Mouse (Mus musculus) adrenal gland, postnatal 36 days (tissue): ENCODE measurements around the gene Parp11. TPM values are rescaled to one million over a fixed set of nuclear protein-coding genes. Genes with fewer than 3 reads are reported as not detected.

Experiments
- DNase-seq, 2 experiments: peaks; one replicate each; pipeline ENCODE4 v3.0.0; 2021; ENCODE audit warnings: mixed read lengths in 1 of 2
- total RNA-seq, 2 experiments: library from RNA; stranded (reverse); gene quantifications; 2 replicates each; pipeline ENCODE4 v1.2.3; 2021

Parp11 gene
- total RNA-seq, 2 experiments from 2014 or later: 18.6 to 18.7 TPM

DNA sequence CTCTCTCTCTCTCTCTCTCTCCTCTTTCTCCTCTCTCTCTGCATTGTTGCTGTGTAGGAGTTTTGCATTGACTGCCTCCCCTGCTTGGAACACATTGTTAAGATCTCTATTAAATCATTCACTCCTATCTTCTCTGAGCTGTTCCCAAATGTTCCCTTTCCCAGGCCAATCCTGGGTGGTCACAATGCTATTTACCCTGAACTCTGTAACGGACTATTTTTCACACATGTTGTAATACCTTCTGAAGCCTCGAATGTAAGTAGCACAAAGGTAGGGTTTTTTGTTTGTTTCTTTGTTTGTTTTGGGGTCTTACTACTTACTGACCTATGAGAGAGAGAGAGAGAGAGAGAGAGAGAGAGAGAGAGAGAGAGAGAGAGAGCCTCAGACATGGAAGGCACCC is 2.2 kb downstream of the Parp11 start:
- no peak for DNase-seq

DNA sequence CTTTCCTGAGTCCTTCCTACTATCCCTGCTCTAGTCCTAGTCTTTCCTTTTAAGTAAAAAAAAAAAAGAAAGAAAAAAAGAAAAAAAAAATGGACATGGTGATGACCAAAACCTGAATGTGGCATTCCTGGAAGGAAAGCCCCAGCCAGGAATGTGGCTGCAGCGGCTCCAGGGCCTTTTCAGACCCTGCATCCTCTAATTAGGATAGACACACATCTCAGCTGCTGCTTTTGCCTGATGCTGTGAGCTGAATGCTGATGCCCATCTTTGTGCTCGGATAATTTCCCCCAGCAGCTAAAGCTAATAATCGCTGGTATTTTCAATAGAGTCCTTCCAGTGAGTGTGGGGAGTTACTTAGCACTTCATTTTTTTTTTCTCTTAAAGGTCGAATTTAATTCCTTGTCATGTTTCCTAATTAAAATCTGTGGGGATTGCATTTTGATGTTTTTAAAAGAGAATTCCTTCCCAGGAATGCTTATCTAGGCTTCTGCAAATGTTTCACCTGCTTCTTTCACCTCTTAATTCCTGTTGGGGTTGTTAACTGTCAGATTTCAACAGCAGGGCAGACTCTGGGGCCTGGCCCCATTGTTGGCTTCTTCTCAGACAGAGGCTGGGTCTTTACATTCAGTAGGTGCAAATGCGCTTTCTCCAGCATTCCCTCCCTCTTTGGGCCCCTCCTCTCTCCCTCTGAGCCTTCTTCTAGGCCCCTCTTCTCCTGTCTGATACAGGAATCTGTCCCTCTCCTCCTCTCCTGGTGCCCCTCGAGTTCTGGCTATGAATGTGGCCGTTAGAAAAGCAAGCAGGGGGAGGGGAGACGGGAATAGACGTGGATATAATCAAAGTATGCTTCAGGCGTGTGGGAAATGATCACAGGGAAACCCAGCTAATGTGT is 3.1 kb downstream of the Parp11 start:
- no peak for DNase-seq

DNA sequence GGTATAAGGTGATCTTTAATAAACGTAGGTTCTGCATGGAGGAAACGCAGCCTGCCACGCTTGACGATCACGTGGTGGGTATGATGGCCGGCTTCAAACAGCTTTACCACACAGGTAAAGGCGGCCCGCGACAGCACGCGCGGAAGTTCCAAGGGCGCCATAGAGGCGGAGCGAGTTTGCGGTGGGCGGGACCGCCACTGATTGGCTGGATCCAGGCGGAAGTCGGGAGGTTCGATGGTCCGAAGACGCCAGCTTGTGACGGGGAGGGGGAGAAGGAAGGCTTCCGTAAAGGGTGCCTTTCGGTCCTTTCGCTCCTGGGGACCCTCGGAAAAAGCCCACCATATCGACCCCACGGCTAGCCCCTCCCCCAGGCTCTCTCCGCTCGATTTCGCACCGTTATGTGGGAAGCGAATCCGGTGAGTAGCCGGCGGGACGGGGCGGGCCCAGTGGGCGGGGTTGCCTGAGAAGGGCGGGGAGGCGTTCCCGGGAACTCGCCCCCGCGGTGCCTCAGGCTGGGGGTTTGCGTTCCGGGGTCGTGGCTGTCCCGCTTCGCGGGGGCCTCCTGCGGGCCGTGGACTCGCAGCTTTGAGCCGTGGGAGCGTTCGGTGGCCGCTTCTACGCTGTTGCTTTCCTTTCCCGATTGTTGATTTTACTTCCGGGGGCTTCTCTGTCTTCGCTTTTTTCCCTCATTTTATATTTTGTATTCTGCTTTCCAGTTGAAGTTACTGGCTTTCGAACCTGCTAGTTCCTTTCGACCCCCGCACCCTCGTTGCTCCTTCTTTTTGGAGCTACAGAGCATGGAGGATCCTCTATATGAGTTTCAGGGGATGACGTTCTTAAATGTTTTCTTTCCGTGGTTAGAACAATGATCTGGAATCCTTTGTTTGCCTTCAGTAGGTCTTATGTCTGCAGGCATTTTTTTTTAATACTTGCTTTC is 7.0 kb downstream of the Parp11 start:
- peak; percentile 95 to 96 for DNase-seq

DNA sequence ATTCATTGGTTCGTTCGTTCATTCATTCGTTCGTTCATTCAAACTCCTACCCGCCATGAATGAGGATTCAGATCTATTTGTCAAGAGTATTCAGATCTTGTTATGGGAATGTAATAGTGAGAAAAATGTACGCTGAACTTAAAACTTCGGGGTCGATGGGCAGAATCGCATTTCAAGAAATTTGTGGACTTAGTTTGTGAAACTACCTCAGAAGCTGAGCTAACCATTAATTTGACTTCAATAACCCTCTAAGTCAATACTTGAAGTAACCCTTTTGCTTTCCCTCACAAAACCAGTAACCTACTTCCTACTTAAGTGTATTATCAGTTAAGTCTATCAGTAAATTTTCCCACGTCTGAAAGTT is 7.7 kb downstream of the Parp11 start:
- no peak for DNase-seq

DNA sequence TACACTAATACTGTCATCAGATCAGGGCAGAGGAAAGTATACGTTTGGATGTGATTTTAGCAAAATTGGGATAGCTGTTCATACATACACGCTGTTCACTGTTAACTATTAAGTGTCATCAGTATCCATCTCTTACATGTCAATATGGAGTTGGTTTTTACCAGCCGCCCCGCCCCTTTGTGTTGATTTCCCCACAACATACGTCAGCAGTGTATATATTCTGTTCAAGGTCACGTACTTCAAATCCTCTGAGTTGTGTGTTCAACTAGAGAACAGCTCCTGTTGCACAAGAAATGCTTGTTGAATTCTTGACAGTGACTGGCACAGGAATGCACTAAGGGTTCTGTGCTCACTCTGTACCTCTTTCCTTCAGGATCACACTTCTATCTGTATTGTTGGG is 8.2 kb downstream of the Parp11 start:
- DNase-seq: no peak

DNA sequence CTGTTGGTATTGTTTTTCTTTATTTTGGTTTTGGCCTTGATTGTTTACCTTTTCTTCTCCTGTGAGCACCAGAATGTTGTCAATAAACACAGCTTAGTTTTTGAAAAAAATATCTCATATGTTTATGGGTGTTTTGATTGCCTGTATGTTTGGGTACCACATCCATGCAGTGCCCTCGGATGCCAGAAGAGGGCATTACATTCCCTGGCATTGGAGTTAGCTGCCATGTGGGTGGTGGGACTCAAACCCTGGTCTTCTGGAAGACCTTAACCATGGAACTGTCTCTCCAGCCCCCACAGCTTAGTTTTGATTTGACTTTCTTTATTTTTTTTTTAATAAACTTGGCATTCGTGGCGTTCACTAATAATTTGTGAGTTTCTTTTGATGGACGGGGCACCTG is 8.8 kb downstream of the Parp11 start:
- no peak for DNase-seq

DNA sequence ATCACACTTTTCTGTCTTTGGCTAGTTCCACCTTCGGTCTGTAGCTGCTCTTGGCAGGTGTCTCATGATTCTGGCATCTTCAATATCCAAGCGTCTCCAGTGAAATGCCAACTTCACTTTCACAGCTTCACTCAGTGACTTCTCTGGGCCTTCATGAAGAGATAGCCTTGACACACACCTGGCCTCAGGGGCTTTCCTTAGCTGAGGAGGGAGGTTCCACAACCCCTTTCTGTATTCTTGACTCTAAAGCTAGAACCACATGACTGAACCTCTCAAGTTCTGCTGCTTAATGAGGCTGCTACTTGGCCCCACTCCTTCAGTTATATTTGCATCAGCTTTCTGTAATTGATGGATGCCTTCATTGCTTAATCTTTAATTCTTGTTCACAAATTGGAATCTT is 10.1 kb downstream of the Parp11 start:
- no peak for DNase-seq

DNA sequence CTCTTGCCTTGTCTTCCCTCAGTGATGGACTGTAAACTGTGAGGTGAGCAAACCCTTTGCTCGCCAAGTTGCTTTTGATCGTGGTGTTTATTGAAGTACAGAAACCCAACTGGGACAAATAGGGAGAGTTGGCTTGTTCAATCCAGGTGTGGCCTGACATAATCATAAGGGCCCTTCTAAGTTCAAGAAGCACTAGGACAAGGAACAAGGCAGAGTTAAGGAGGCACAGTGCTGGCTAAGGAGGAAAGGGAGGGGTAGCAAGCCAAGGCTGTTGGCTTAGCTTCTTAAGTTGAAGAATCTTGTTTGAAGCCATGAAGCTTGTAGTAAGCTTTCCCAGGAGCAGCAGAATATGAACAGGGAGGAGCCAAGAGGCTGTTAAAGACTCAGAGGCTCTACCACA is 13.1 kb downstream of the Parp11 start:
- no peak for DNase-seq

DNA sequence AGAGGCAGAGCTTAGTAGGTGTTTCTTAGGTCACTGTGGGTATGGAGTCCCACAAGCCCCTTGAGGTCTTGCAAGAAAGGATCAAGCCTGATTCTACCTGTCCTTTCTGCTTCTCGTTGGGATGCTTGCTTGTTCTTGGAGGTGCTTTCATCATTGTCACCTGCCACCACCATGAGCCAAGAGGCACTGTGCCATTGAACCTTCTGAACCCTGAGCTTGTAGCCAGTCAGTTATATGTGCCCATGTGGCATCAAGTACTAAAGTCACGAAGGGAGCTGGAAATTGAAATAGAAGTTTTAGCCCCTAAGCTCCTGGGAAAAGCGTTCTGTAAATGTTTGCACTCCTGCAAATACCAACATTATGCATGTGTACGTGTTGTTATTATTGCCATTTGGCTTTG is 14.9 kb downstream of the Parp11 start:
- no peak for DNase-seq

DNA sequence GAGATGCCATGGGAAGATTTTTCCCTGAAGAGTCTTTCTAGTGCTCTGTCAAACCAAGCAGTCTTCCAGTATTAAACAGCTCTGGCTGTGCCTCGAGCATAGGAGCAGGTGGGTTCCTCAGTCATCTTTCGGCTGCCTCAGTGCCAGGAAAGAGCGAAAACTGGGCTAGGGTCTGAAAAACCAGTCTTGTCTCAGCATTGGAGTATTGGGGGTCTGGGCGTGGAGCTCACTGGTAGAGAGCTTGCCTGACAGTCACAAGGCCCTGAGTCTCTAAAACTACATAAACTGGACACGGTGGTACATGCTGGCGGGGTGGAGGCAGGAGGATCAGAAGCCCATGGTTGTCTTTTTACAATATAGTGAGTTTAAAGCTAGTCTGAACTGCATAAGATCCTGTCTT is 15.6 kb downstream of the Parp11 start:
- DNase-seq: no peak

DNA sequence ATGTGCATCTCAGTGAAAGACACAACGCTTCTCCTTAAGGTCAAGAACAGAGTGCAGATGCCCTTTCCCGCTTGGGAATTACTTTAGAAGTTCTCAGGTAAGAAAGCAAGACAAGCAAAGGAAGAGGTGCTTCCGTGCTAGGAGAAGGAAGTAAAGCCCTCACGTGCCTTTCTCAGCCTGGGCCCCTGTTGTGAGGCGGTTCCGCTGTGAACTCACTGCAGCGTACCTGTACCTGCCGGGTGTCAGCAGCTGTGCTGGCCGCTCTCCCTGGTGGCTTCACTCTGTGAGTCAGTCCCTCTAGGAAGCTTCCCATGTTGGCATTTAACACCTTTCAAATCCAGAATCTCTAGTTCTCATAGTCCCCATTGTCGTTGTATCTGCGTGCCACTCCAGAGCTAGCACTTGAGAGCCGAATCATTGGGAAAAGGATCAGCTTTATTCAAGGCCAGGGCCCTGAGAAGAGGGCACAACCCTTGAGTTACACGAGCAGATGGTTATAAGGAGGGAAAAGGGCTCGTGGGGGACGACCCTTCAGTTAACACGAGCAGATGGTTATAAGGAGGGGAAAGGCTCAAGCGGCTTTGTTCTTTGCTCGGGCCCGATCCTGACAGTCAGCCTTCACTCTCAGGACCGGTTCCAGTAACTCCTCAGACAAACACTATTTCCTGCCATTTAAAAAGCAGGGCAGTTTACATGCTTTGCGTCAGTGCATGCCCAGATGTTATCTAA is 16.8 kb downstream of the Parp11 start:
- no peak for DNase-seq

DNA sequence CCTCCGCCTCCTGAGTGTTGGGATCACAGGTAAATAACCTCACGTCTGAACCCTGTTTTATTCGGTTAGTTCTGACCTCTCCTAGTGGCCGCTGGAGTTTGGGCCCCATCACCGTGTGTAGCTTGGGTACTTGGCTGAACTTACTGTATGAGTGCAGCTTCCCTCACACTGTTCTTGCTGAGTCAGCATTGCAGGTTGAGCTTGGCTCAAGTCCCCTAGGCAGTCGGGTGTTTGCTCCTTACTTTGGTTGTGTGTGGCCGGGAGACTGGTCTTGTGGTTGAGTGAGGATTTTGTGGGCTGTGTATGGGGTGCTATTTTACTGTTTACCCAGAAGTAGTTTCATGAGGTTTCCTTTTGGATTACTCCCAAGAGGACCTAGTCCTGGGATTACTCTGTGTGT is 17.9 kb downstream of the Parp11 start:
- DNase-seq: no peak

DNA sequence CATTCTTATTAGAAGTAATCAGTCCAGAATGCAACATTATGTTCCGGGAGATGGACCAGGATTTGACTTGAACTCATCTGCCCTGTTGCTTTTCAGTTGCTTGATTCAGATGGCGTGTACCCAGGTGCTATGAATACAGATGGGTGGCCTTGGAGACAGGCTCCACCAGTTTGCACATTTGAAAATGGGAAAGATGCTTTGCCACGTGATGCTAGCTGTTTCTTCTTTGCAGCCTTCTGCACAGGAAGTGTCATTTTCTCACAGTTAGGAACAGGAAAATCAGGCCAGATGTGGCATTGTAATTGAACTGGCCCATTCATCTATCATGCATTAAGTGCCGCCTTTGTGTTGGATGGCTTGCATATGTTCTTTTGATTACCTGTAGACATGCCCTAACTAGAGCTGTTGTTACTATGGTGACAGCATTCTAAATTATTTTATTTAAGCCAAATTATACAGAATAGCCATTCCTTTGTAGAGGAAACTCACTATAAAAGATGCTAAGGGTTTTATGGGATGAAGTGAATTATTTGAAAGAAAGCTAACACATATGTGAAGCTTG is 20.2 kb downstream of the Parp11 start:
- DNase-seq: no peak

DNA sequence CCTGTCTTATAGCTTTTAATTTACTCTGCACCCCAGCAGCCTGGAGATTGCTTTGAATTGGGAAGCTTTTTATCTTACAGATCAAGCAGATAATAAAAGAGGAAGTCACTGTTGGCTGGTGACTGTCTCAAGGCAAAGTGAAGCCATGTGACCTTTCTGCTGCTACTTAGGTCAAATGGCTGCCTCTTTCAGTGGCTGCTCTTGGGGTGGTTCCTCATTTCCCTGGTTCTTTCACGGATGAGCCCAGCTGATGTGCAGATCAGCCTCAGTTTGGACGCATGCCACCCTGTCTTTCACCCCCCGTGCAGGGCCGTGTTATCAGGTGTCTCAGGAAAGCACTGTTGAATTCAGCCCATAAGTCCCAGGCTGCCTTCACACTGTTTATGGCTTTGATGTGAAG is 25.4 kb downstream of the Parp11 start:
- DNase-seq: peak; percentile 12 to 13

DNA sequence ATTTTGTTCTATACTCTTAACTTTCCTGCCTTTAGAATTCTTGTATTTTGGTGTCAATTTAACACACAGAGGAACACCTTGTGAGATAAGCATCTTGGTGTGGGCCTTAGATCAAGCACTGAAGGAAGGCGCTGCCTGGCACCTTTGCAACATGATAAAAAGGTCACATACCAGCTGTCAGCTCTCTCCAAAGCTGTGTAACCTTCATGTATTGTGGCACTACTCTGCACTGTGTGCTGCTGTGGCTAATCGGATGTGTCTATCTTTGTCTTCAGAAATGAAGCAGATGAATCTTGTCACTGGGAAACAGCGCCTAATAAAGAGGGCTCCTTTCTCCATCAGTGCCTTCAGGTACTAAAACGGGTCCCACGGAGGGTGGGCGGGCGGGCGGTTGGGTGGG is 27.3 kb downstream of the Parp11 start:
- DNase-seq: no peak

DNA sequence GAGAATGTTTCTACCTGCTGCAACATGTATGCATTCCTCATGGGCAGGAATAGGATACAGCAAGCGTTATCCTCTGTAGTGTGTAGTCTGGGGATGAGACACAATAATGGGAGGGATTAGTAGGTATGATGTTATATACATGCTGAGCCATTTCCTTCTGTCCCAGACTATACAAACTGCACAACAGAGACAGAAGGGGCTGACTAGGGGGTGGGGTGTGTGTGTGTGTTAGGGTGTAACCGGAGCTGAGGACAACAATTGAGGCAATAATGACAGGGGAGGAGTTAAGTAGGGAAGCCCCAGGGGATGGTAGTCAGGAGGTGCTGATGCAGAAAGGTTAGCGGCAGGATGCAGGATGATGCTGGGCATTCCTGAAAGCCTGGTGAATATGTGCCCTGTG is 28.6 kb downstream of the Parp11 start:
- no peak for DNase-seq

DNA sequence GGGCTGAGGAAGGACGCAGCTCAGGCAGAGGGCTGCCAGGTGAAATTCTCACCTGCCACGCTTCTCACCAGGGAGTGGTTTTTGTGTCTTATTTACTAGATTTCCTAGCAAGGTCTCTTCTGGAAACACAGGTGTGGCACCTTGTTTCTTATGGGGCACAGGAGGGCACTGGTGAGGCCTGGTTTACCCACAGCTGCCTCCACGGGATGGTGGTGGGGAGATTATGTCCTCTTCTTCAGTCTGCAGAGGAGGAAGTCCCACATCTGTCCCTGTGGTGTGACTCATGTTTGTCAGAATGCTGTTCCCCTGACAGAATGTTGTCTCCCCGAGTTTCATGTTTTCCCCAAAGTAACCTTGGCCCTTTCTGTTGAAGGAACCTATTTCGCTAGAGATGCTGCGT is 44.4 kb downstream of the Parp11 start:
- DNase-seq: no peak

DNA sequence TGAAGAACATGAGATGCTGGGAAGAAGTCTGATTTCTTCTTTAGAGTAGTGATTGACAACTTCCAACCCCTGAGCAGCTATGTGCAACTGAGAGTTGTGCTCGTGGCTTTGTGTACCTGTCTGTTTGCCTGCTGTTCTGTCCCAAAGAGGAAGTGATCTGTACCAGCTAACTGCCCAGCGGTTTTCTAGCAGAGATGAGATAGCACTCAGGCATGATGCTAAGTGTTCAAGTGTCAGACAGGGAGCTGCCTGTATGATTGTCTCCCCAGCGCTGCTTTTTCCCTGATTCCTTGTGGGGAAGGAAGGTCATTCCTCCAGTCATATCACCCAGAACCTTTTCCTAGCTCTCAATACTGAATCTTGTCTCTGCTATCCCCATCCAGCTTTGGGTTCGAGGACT is 45.9 kb downstream of the Parp11 start:
- DNase-seq: no peak

DNA sequence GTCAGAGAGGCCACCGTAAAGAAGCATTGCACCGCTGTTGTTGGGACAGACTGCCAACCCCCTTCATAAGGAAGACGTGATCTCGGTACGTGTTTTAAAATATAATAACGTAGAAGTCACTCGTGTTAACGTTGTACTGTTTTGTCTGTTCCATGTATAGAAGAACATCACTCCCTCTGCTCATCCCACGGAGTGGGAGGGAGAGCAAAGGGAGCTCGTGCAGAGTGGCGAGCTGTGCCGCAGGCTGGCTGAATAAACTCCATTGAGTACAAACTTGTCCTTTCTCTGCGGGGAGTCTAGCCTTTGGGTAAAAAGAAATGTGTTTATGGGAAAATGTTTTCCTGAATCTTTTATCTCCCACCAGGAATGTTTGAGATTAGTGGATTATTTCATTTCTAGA is 47.1 kb downstream of the Parp11 start:
- no peak for DNase-seq

DNA sequence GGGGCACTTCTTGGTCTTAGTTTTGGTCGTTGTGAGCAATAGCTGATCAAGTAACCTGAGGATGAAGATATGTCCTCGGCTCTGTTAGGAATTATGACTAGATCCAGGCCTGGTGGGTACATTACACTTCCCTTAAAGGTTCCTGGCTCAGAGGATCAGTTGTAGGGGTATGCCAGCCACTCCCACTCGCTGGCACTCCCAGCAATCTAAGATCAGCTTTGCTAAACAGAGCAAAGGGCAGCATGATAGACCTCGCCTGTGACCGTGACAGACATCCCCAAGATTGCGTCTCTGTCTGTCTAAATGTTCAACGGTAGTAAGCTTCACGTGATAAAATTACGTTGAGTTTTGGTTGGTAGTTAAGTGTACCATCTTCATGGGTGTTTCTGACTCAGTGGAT is 47.7 kb downstream of the Parp11 start:
- DNase-seq: no peak

DNA sequence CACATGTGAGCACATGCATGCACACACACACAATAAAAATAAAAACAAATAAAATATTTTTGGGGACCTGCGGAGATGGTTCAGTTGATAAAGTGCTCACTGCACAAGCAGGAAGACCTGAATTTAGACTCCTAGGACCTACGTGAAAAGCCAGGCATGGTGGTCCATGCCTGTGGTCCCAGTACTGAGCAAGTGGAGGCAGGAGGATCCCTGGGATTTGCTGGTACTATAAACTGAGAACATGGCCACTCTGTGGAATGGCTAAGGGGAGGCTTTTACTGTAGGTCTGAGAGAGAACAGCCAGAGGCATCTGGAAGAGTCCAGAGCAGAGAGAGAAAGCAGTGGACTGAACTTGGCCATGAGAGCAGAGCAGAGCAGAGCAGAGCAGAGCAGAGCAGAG is 48.6 kb downstream of the Parp11 start:
- no peak for DNase-seq

DNA sequence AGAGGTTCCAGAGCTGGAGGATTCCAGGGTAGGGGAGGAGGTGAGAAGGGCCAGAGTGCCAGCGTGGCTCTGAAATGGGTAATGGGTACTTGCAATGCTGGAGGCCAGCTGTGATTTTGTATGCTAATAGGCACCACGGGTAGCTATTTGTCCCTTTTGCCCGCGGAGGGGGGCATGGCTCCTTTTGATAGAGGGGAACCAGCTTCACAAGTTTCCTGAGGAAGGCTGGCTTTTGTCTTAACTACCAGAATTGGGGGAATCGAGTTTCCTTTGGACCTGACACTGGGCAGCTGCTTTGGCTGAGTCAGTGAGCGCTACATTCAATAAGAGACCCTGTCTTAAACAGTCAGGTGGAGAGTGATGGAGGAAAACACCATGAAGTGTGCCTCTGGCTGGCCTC is 49.2 kb downstream of the Parp11 start:
- DNase-seq: no peak
